Mouse (Mus musculus) lung, postnatal 0 days (tissue): ENCODE measurements at regions not wholly inside any gene's neighbourhood (a gene's known extent, or its start where the extent isn't known, plus 50 kb on each side); places are given as distances from the start of the nearest gene placed in this dataset.

Experiments
- CTCF ChIP-seq: IDR thresholded peaks from 2 replicates; pipeline ENCODE4 v1.5.1; 2016; ENCODE audit warnings: antibody characterized with exemption, mild to moderate bottlenecking
- EP300 ChIP-seq: IDR thresholded peaks from 2 replicates; pipeline ENCODE4 v1.6.1; 2016; ENCODE audit warnings: antibody characterized with exemption, mild to moderate bottlenecking, control low read depth

- TF ChIP-seq CTCF (no peak), EP300 (no peak)
These were observed 234.1 kb downstream of the Rybp start for GRCm38 (mm10) chr6:100052955-100053795.
